Mouse (Mus musculus) large intestine, adult 2 months (tissue): Measurements from ENCODE around the gene Ms4a12. TPM values are rescaled to one million over a fixed set of nuclear protein-coding genes. Genes with fewer than 3 reads are reported as not detected.

ENCODE experiments used
- polyA plus RNA-seq: library from polyadenylated mRNA; depleted of rRNA; stranded (reverse); fragments of >200 nt; gene quantifications from 2 replicates; pipeline ENCODE4 v1.2.3, GENCODE M21; 2012; rRNA removed

The Ms4a12 gene
- polyA plus RNA-seq, 1 experiment = 21.1 TPM

Other genes starting within 250 kb of the Ms4a12 start
- 0.73 and 2.2 TPM in 2 replicates for gene Ms4a15, start 239.2 kb downstream of the Ms4a12 start, polyA plus RNA-seq
- gene Ms4a18, start 214.4 kb downstream of the Ms4a12 start, polyA plus RNA-seq = 103 and 159 TPM in 2 replicates
- 542 and 606 TPM in 2 replicates for gene Ms4a8a, start 151.3 kb downstream of the Ms4a12 start, polyA plus RNA-seq
- gene 1700017D01Rik, start 101.6 kb downstream of the Ms4a12 start, polyA plus RNA-seq = not detected in 2 replicates
- not detected in 2 replicates for gene 1700025F22Rik, start 67.1 kb downstream of the Ms4a12 start, polyA plus RNA-seq
- gene Ms4a13, start 35.7 kb downstream of the Ms4a12 start, polyA plus RNA-seq = not detected in 2 replicates
- gene Ms4a1, start 33.8 kb upstream of the Ms4a12 start, polyA plus RNA-seq = 2.6 and 2.8 TPM in 2 replicates
- not detected in 2 replicates for gene Ms4a5, start 51.4 kb upstream of the Ms4a12 start, polyA plus RNA-seq
- gene Ms4a14, start 82.0 kb upstream of the Ms4a12 start, polyA plus RNA-seq = 0.09 and 0.27 TPM in 2 replicates
- 5.4 and 6.5 TPM in 2 replicates for gene Ms4a7, start 103.7 kb upstream of the Ms4a12 start, polyA plus RNA-seq
- gene Ms4a4a, start 143.1 kb upstream of the Ms4a12 start, polyA plus RNA-seq = 1.6 and 4.4 TPM in 2 replicates
- gene Ms4a4c, start 172.3 kb upstream of the Ms4a12 start, polyA plus RNA-seq = 0.58 and 0.97 TPM in 2 replicates
- 4.2 and 5.4 TPM in 2 replicates for gene Ms4a4b, start 211.1 kb upstream of the Ms4a12 start, polyA plus RNA-seq
- gene Ms4a6c, start 236.9 kb upstream of the Ms4a12 start, polyA plus RNA-seq = 4.7 and 8.6 TPM in 2 replicates